Mouse (Mus musculus) heart, embryonic 13.5 days (tissue): ENCODE data around the gene Anxa11. TPM values are rescaled to one million over a fixed set of nuclear protein-coding genes. Genes with fewer than 3 reads are reported as not detected.
"Not testable (repeated sequence)": the region's sequence is repeated elsewhere in the genome, so short reads cannot be mapped to it uniquely, and the experiment has no call there.

Source experiments
- ATAC-seq: fragments of 200-750 bp; cut with Nextera tagmentation; 2 replicates; pipeline ENCODE4 v1.8.0; 2017; ENCODE audit warnings: moderate TSS enrichment; ENCODE audit not compliant: insufficient number of reproducible peaks, low FRiP score, low TSS enrichment; ENCODE audit errors: extremely low read depth
- H3K27ac ChIP-seq: fragments of 300-500 bp; sonication (generic); replicated peaks from 2 replicates; pipeline ENCODE4 v1.5.1; 2015; ENCODE audit warnings: moderate library complexity, mild to moderate bottlenecking, inconsistent platforms
- H3K27me3 ChIP-seq: fragments of 300-500 bp; sonication (generic); replicated peaks from 2 replicates; pipeline ENCODE4 v1.6.1; 2015; ENCODE audit warnings: mild to moderate bottlenecking, inconsistent platforms
- H3K36me3 ChIP-seq: fragments of 300-500 bp; sonication (generic); 2 replicates; pipeline ENCODE4 v1.6.1; 2015; ENCODE audit warnings: mild to moderate bottlenecking, inconsistent platforms
- H3K4me1 ChIP-seq: fragments of 300-500 bp; sonication (generic); 2 replicates; pipeline ENCODE4 v1.6.1; 2015; ENCODE audit warnings: inconsistent platforms
- H3K4me2 ChIP-seq: fragments of 300-500 bp; sonication (generic); 2 replicates; pipeline ENCODE4 v1.6.1; 2015; ENCODE audit warnings: inconsistent platforms, mild to moderate bottlenecking, moderate library complexity
- H3K4me3 ChIP-seq: fragments of 300-500 bp; sonication (generic); 2 replicates; pipeline ENCODE4 v1.5.1; 2015; ENCODE audit warnings: moderate library complexity, mild to moderate bottlenecking, inconsistent platforms
- H3K9ac ChIP-seq: fragments of 300-500 bp; sonication (generic); 2 replicates; pipeline ENCODE4 v1.6.1; 2015; ENCODE audit warnings: inconsistent platforms, mild to moderate bottlenecking, moderate library complexity
- H3K9me3 ChIP-seq: fragments of 300-500 bp; sonication (generic); 2 replicates; pipeline ENCODE4 v1.6.1; 2016; ENCODE audit warnings: inconsistent platforms
- WGBS: fragments of 180-500 bp; shearing (Covaris S2); methylation state at CpG from one replicate; pipeline ENCODE4 v1.1.7; 2015; ENCODE audit warnings: mixed read lengths; 5-methylcytosine and 5-hydroxymethylcytosine counted together
- polyA plus RNA-seq: library from polyadenylated mRNA; unstranded; fragments of >200 nt; fragmentation: Nextera tagmentation; extraction: Ambion mirVana; gene quantifications from 2 replicates; pipeline ENCODE4 v1.2.1, GENCODE M21; 2015

Gene Anxa11
- polyA plus RNA-seq, 1 experiment from 2014 or later: 23.6 TPM

GRCm38 (mm10) chr14:25872461-25873415, 30.8 kb downstream of the Anxa11 start:
- Histone ChIP-seq H3K9ac (no peak overlapping the region), H3K4me1 (peaks cover 40% of the 10 kb centered on the region), H3K9me3 (no peaks in the 10 kb centered on the region), H3K4me3 (no peak overlapping the region), H3K27me3 (no peaks in the 10 kb centered on the region), H3K36me3 (peaks cover 9% of the 10 kb centered on the region), H3K4me2 (no peak overlapping the region), H3K27ac (peak overlapping the region; percentile 55)
- no peak for ATAC-seq
- WGBS: 59% methylated on average over 8 of the region's 8 CpGs

DNA sequence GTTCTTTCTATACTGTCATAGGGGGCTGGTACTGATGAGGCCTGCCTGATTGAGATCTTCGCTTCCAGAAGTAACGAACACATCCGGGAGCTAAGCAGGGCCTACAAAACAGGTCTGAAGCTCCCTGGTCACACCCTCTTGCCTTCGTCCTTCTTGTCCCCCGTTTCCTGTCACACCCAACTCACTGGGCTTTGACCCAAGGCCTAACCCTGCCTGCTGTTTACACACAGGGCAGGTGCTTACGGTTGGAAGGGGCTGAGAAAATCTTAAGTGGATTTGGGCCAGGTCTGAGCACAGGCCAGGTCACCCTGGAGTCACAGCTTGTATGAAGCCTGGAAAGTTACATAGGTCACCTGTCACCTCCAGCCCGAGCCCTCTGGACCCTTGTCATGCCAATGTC, 34.7 kb downstream of the Anxa11 start:
- not testable (repeated sequence) for H3K27ac ChIP-seq, H3K9me3 ChIP-seq, H3K27me3 ChIP-seq, H3K9ac ChIP-seq, H3K4me3 ChIP-seq, H3K36me3 ChIP-seq, ATAC-seq, H3K4me2 ChIP-seq
- WGBS: no CpG with 5 or more reads among the region's 7 CpGs
- H3K4me1 ChIP-seq: peaks cover 21% of the 10 kb centered on the region

GRCm38 (mm10) chr14:25881769-25882168, 39.8 kb downstream of the Anxa11 start:
- H3K4me3 ChIP-seq, ATAC-seq, H3K4me2 ChIP-seq, H3K36me3 ChIP-seq, H3K9ac ChIP-seq, H3K9me3 ChIP-seq, H3K4me1 ChIP-seq, H3K27ac ChIP-seq, H3K27me3 ChIP-seq: not testable (repeated sequence)
- WGBS: no CpG with 5 or more reads among the region's 9 CpGs

DNA sequence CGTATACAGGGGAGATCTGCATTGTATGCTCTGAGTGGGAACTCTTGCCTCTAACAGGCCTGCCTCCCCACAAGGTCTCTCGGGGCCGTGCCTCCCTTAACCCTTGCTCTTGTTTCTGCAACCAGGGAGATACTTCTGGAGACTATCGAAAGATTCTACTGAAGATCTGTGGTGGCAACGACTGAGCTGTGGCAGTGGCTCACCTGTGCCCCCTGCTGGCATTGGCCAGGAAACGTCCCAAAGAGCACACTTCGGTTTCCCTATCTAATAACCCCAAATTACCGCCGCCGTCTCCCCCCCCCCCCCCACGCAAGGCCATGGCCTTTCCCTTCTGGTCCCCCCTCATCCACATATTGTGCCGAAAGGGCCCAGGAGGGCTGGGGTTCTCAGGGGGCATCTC, 43.9 kb downstream of the Anxa11 start:
- ATAC-seq, H3K27ac ChIP-seq, H3K4me2 ChIP-seq, H3K9ac ChIP-seq, H3K27me3 ChIP-seq, H3K4me1 ChIP-seq, H3K36me3 ChIP-seq, H3K4me3 ChIP-seq, H3K9me3 ChIP-seq: not testable (repeated sequence)
- no CpG with 5 or more reads among the region's 12 CpGs for WGBS

GRCm38 (mm10) chr14:25894566-25894965, 52.6 kb downstream of the Anxa11 start:
- H3K9ac ChIP-seq, H3K27ac ChIP-seq, H3K4me3 ChIP-seq, H3K4me2 ChIP-seq, H3K36me3 ChIP-seq, H3K27me3 ChIP-seq, H3K9me3 ChIP-seq, ATAC-seq, H3K4me1 ChIP-seq: not testable (repeated sequence)
- no CpG with 5 or more reads among the region's 3 CpGs for WGBS

DNA sequence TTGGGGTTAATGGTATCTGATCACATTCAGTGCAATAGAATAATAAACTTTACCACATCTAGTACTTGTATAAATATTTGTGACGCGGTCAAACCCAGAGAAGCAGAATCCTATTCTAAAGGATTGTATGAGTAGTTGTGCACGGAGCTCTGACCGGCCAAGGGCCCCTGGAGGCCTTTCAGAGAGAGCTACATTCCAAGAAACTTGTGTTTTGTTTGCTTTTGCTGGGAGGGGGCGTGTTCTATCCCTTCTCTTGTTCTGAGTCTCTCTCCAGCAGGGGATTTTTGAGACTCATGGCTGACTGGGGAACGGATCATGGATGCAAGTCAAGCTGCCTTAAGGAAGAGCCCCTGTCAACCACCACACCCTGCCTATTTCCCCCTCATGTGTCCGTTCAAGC, 53.7 kb downstream of the Anxa11 start:
- not testable (repeated sequence) for ATAC-seq, H3K9ac ChIP-seq, H3K36me3 ChIP-seq, H3K4me1 ChIP-seq, H3K27ac ChIP-seq, H3K4me3 ChIP-seq, H3K27me3 ChIP-seq, H3K9me3 ChIP-seq, H3K4me2 ChIP-seq
- WGBS: no CpG with 5 or more reads among the region's 7 CpGs

- not testable (repeated sequence) for H3K9me3 ChIP-seq, H3K27ac ChIP-seq, H3K27me3 ChIP-seq, H3K4me2 ChIP-seq, H3K4me1 ChIP-seq, H3K9ac ChIP-seq, ATAC-seq, H3K4me3 ChIP-seq, H3K36me3 ChIP-seq
- WGBS: no CpG with 5 or more reads among the region's 10 CpGs
Measured at GRCm38 (mm10) chr14:25903000-25903399, 61.0 kb downstream of the Anxa11 start, which contains the start of gene Plac9a. Gene Plac9a, minus strand, starts transcription at chr14:25903100.

DNA sequence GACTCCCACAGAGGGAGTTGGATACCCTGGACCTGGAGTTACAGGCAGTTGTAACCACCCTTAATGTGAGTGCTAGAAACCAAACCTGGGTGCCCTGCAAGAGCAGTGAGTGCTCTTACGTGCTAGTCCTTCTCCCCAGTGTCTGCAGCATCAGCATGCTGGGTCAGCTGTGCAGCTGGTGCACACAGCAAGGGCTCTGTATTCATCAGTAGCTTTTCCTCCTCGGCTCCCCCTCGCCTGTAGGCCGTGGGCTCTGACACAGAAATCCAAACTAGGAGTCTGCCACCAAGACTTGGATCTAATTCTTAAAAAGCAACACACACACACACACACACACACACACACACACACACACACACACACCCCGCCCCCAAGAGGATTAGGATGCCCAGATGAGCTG, 63.3 kb downstream of the Anxa11 start:
- 60% methylated on average over 1 of the region's 5 CpGs for WGBS
- not testable (repeated sequence) for H3K27ac ChIP-seq, H3K27me3 ChIP-seq, H3K9me3 ChIP-seq, H3K9ac ChIP-seq, H3K4me2 ChIP-seq, H3K4me1 ChIP-seq, ATAC-seq, H3K36me3 ChIP-seq, H3K4me3 ChIP-seq

GRCm38 (mm10) chr14:25907272-25907671, 65.3 kb downstream of the Anxa11 start:
- H3K27ac ChIP-seq, H3K36me3 ChIP-seq, H3K9ac ChIP-seq, H3K4me1 ChIP-seq, H3K4me2 ChIP-seq, H3K4me3 ChIP-seq, ATAC-seq, H3K9me3 ChIP-seq, H3K27me3 ChIP-seq: not testable (repeated sequence)
- no CpG with 5 or more reads among the region's 9 CpGs for WGBS

- not testable (repeated sequence) for H3K36me3 ChIP-seq, H3K27me3 ChIP-seq, H3K9me3 ChIP-seq, H3K4me2 ChIP-seq, H3K4me1 ChIP-seq, H3K4me3 ChIP-seq, ATAC-seq, H3K27ac ChIP-seq, H3K9ac ChIP-seq
- no CpG with 5 or more reads among the region's 8 CpGs for WGBS
Measured at GRCm38 (mm10) chr14:25908976-25909375, 67.0 kb downstream of the Anxa11 start.

- not testable (repeated sequence) for H3K4me1 ChIP-seq, H3K27me3 ChIP-seq, H3K27ac ChIP-seq, H3K9ac ChIP-seq, H3K4me2 ChIP-seq, H3K9me3 ChIP-seq, H3K4me3 ChIP-seq, ATAC-seq, H3K36me3 ChIP-seq
- no CpG with 5 or more reads among the region's 5 CpGs for WGBS
Measured at GRCm38 (mm10) chr14:25918427-25919170, 76.6 kb downstream of the Anxa11 start.
